Mouse (Mus musculus): ENCODE results near the gene Akt1s1. TPM values are rescaled to one million over a fixed set of nuclear protein-coding genes. Genes with fewer than 3 reads are reported as not detected.
A peak's percentile ranks its signal among the peaks of the same experiment; 100 is the strongest.
"Not testable (repeated sequence)": the region's sequence is repeated elsewhere in the genome, so short reads cannot be mapped to it uniquely, and the experiment has no call there.

Gene Akt1s1
- polyA plus RNA-seq, 1 experiment from 2014 or later: 96.5 TPM

- Histone ChIP-seq H3K4me3 (no peak overlapping the region), H3K4me1 (peaks cover 55% of the 10 kb centered on the region), H3K36me3 (peaks cover 8% of the 10 kb centered on the region), H3K27me3 (replicated peaks) (no peaks in the 10 kb centered on the region), H3K27ac (replicated peaks) (0 out of 2 replicates have a peak overlapping the region, but pooled peaks have one; percentile 3), H3K9ac (no peak overlapping the region), H3K4me2 (no peak overlapping the region), H3K9me3 (no peaks in the 10 kb centered on the region)
- no peak for ATAC-seq (ENCODE audit: extremely low read depth, insufficient number of reproducible peaks, low FRiP score, low TSS enrichment)
- 73% methylated on average over 1 of the region's 1 CpGs for WGBS
Measured at GRCm38 (mm10) chr7:44871181-44871580, 22.4 kb downstream of the Akt1s1 start.

GRCm38 (mm10) chr7:44871774-44872173, 23.0 kb downstream of the Akt1s1 start:
- H3K9me3 ChIP-seq; ATAC-seq (ENCODE audit: extremely low read depth, insufficient number of reproducible peaks, low FRiP score, low TSS enrichment); H3K4me2 ChIP-seq; H3K9ac ChIP-seq; H3K27me3 ChIP-seq (replicated peaks); H3K4me3 ChIP-seq; H3K27ac ChIP-seq (replicated peaks): not testable (repeated sequence)
- Histone ChIP-seq H3K4me1 (peaks cover 49% of the 10 kb centered on the region), H3K36me3 (peaks cover 14% of the 10 kb centered on the region)
- 86% methylated on average over 2 of the region's 2 CpGs for WGBS

- Histone ChIP-seq H3K4me2 (peak overlapping the region; percentile 3), H3K27me3 (replicated peaks) (no peaks in the 10 kb centered on the region), H3K27ac (replicated peaks) (peak overlapping the region; percentile 90), H3K36me3 (peaks cover 75% of the 10 kb centered on the region), H3K4me3 (no peak overlapping the region), H3K9me3 (no peaks in the 10 kb centered on the region), H3K4me1 (peaks cover 34% of the 10 kb centered on the region), H3K9ac (0 out of 2 replicates have a peak overlapping the region, but pooled peaks have one; percentile 61)
- peak; percentile 44; the same call in 1 of the 2 replicates for ATAC-seq (ENCODE audit: extremely low read depth, insufficient number of reproducible peaks, low FRiP score, low TSS enrichment)
- 48% methylated on average over 14 of the region's 14 CpGs for WGBS
Measured at GRCm38 (mm10) chr7:44877833-44878232, 29.0 kb downstream of the Akt1s1 start.

- H3K9me3 ChIP-seq: no peaks in the 10 kb centered on the region
- WGBS: 92% methylated on average over 3 of the region's 3 CpGs
- no peaks in the 10 kb centered on the region for H3K27me3 ChIP-seq (replicated peaks)
- no peak for ATAC-seq (ENCODE audit: extremely low read depth, insufficient number of reproducible peaks, low FRiP score, low TSS enrichment)
- no peak overlapping the region for H3K4me3 ChIP-seq
- H3K4me2 ChIP-seq: no peak overlapping the region
- no peak overlapping the region for H3K27ac ChIP-seq (replicated peaks)
- H3K4me1 ChIP-seq: peaks cover 23% of the 10 kb centered on the region
- no peak overlapping the region for H3K9ac ChIP-seq
- peaks cover 94% of the 10 kb centered on the region for H3K36me3 ChIP-seq
Measured at GRCm38 (mm10) chr7:44883036-44883435, 34.2 kb downstream of the Akt1s1 start.

GRCm38 (mm10) chr7:44884637-44885036, 35.8 kb downstream of the Akt1s1 start:
- Histone ChIP-seq H3K4me2 (no peak overlapping the region), H3K9ac (no peak overlapping the region), H3K4me3 (no peak overlapping the region), H3K9me3 (no peaks in the 10 kb centered on the region), H3K36me3 (peaks cover 92% of the 10 kb centered on the region), H3K27me3 (replicated peaks) (no peaks in the 10 kb centered on the region), H3K27ac (replicated peaks) (no peak overlapping the region), H3K4me1 (peaks cover 25% of the 10 kb centered on the region)
- over 99% methylated on average over 5 of the region's 5 CpGs for WGBS
- no peak for ATAC-seq (ENCODE audit: extremely low read depth, insufficient number of reproducible peaks, low FRiP score, low TSS enrichment)

GRCm38 (mm10) chr7:44886964-44887363, 38.2 kb downstream of the Akt1s1 start:
- H3K9me3 ChIP-seq: no peaks in the 10 kb centered on the region
- no peak overlapping the region for H3K4me2 ChIP-seq
- H3K36me3 ChIP-seq: peaks cover 79% of the 10 kb centered on the region
- H3K4me1 ChIP-seq: peaks cover 43% of the 10 kb centered on the region
- 82% methylated on average over 7 of the region's 7 CpGs for WGBS
- no peak overlapping the region for H3K27ac ChIP-seq (replicated peaks)
- ATAC-seq (ENCODE audit: extremely low read depth, insufficient number of reproducible peaks, low FRiP score, low TSS enrichment): no peak
- H3K4me3 ChIP-seq: no peak overlapping the region
- H3K9ac ChIP-seq: peak overlapping the region; percentile 33; the same call in 1 of the 2 replicates
- no peaks in the 10 kb centered on the region for H3K27me3 ChIP-seq (replicated peaks)

GRCm38 (mm10) chr7:44888256-44889105, 39.7 kb downstream of the Akt1s1 start:
- Histone ChIP-seq H3K9me3 (no peaks in the 10 kb centered on the region), H3K4me3 (0 out of 2 replicates have a peak overlapping the region, but pooled peaks have one; percentile 2), H3K9ac (peak overlapping the region; percentile 56), H3K27ac (replicated peaks) (peak overlapping the region; percentile 70), H3K27me3 (replicated peaks) (no peaks in the 10 kb centered on the region), H3K4me2 (no peak overlapping the region), H3K36me3 (peaks cover 63% of the 10 kb centered on the region), H3K4me1 (peaks cover 49% of the 10 kb centered on the region)
- 66% methylated on average over 13 of the region's 13 CpGs for WGBS
- no peak for ATAC-seq (ENCODE audit: extremely low read depth, insufficient number of reproducible peaks, low FRiP score, low TSS enrichment)

GRCm38 (mm10) chr7:44890180-44890579, 41.4 kb downstream of the Akt1s1 start:
- H3K27ac ChIP-seq (replicated peaks): no peak overlapping the region
- no peak overlapping the region for H3K9ac ChIP-seq
- H3K4me2 ChIP-seq: no peak overlapping the region
- no peaks in the 10 kb centered on the region for H3K9me3 ChIP-seq
- H3K27me3 ChIP-seq (replicated peaks): no peaks in the 10 kb centered on the region
- H3K4me3 ChIP-seq: no peak overlapping the region
- no peak for ATAC-seq (ENCODE audit: extremely low read depth, insufficient number of reproducible peaks, low FRiP score, low TSS enrichment)
- H3K36me3 ChIP-seq: peaks cover 48% of the 10 kb centered on the region
- peaks cover 55% of the 10 kb centered on the region for H3K4me1 ChIP-seq
- 88% methylated on average over 7 of the region's 7 CpGs for WGBS

GRCm38 (mm10) chr7:44890737-44891136, 41.9 kb downstream of the Akt1s1 start:
- H3K9me3 ChIP-seq: no peaks in the 10 kb centered on the region
- peak overlapping the region; percentile 94 for H3K4me2 ChIP-seq
- H3K4me1 ChIP-seq: peaks cover 60% of the 10 kb centered on the region
- peak overlapping the region; percentile 98 for H3K9ac ChIP-seq
- peaks cover 43% of the 10 kb centered on the region for H3K36me3 ChIP-seq
- no peak for ATAC-seq (ENCODE audit: extremely low read depth, insufficient number of reproducible peaks, low FRiP score, low TSS enrichment)
- H3K4me3 ChIP-seq: peak overlapping the region; percentile 94
- 77% methylated on average over 4 of the region's 4 CpGs for WGBS
- no peak overlapping the region for H3K27ac ChIP-seq (replicated peaks)
- H3K27me3 ChIP-seq (replicated peaks): no peaks in the 10 kb centered on the region

- Histone ChIP-seq H3K9me3 (no peaks in the 10 kb centered on the region), H3K36me3 (peaks cover 35% of the 10 kb centered on the region), H3K4me1 (peaks cover 63% of the 10 kb centered on the region), H3K4me2 (peak overlapping the region; percentile 94), H3K27me3 (replicated peaks) (no peaks in the 10 kb centered on the region), H3K9ac (peak overlapping the region; percentile 98), H3K4me3 (peak overlapping the region; percentile 94), H3K27ac (replicated peaks) (peak overlapping the region; percentile 90)
- WGBS: 15% methylated on average over 6 of the region's 6 CpGs
- no peak for ATAC-seq (ENCODE audit: extremely low read depth, insufficient number of reproducible peaks, low FRiP score, low TSS enrichment)
Measured at GRCm38 (mm10) chr7:44891611-44892010, 42.8 kb downstream of the Akt1s1 start.

GRCm38 (mm10) chr7:44892276-44892921, 43.6 kb downstream of the Akt1s1 start, which contains the start of gene Med25:
TSS of gene Med25 (minus strand) at chr7:44892712.
- ATAC-seq (ENCODE audit: extremely low read depth, insufficient number of reproducible peaks, low FRiP score, low TSS enrichment): peak; percentile 45; the same call in 1 of the 2 replicates
- H3K27ac ChIP-seq (replicated peaks): peak within 1 kb of the TSS; percentile 90
- peak within 1 kb of the TSS; percentile 98 for H3K9ac ChIP-seq
- peak within 1 kb of the TSS; percentile 94 for H3K4me3 ChIP-seq
- no peaks in the 10 kb centered on the region for H3K27me3 ChIP-seq (replicated peaks)
- peaks cover 27% of the 10 kb centered on the region for H3K36me3 ChIP-seq
- under 1% methylated on average over 56 of the region's 56 CpGs for WGBS
- peaks cover 67% of the 10 kb centered on the region for H3K4me1 ChIP-seq
- no peaks in the 10 kb centered on the region for H3K9me3 ChIP-seq
- H3K4me2 ChIP-seq: peak within 1 kb of the TSS; percentile 94
